Mouse (Mus musculus): ENCODE results near the gene Pde4a.
"Not testable (repeated sequence)": the region's sequence is repeated elsewhere in the genome, so short reads cannot be mapped to it uniquely, and the experiment has no call there.

Pde4a gene

GRCm38 (mm10) chr9:21245113-21245487 is 79.6 kb downstream of the Pde4a start:
- no peak for DNase-seq (ENCODE audit: low spot score)

GRCm38 (mm10) chr9:21246342-21246741 is 80.8 kb downstream of the Pde4a start:
- no peak for DNase-seq (ENCODE audit: low spot score)

- no peak for DNase-seq (ENCODE audit: low spot score)
These were observed 82.8 kb downstream of the Pde4a start, which contains the start of gene S1pr5 for GRCm38 (mm10) chr9:21248326-21248725. Gene S1pr5 (minus strand): TSS chr9:21248443.

- no peak for DNase-seq (ENCODE audit: low spot score)
These were observed 84.4 kb downstream of the Pde4a start for GRCm38 (mm10) chr9:21249629-21250508.

DNA sequence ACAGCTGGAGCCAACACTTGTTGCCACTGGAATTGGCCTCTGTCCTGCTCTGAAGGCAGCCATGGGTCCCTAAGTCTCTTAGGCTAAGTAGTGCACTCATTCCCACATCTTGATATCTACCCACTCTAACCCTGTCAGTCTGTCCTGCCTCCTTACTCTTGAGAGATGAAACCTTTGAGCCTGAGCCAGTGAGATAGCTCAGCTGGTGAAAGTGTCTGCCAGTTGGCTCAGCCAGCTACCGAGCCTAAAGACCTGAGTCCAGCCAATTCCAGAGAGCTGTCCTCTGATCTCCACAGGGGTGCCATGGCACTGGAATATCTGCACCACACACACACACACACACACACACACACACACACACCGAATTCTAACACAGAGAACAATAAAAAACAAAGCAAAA is 85.0 kb downstream of the Pde4a start:
- no peak for DNase-seq (ENCODE audit: low spot score)

- DNase-seq (ENCODE audit: low spot score) = no peak
These were observed 85.7 kb downstream of the Pde4a start for GRCm38 (mm10) chr9:21251116-21251735.

GRCm38 (mm10) chr9:21254690-21255089 is 89.2 kb downstream of the Pde4a start:
- no peak for DNase-seq (ENCODE audit: low spot score)

DNA sequence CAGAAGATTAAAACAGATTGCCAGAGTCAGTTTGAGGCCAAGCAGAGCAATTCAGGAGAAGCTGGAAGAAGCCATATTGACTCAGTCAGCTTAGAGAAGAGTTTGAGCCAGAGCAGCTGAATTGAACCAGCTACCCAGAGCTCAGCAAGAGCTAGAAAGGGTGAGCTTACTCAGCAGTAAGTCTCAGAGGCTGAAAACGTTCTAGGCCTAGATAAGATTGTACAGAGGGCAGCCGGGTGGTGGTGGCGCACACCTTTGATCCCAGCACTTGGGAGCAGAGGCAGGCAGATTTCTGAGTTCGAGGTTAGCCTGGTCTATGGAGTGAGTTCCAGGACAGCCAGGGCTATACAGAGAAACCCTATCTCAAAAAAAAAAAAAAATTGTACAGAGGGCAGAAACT is 90.8 kb downstream of the Pde4a start:
- DNase-seq (ENCODE audit: low spot score) = not testable (repeated sequence)

GRCm38 (mm10) chr9:21260491-21261040 is 95.1 kb downstream of the Pde4a start:
- DNase-seq (ENCODE audit: low spot score) = no peak

DNA sequence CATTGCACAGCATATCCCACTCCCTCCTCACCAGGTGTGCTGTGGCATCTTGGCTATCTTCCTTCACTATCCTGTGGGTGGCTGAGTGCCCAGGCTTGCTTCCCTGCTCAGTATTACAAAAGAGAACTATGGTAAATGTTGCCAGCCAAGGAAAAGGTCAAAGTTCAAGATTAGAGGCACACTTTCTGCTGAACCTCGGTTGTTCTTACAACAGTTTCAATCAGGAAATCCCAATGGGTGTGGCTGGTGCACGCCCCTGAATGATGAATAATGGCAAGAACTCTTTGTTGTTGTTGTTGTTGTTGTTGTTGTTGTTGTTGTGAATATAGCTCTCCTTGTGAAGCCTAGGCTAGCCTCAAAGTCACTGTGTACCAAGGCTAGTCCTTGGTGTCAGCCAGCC is 96.3 kb downstream of the Pde4a start:
- no peak for DNase-seq (ENCODE audit: low spot score)
